Mouse (Mus musculus): ENCODE measurements around the gene Mast3.

The Mast3 gene

GRCm38 (mm10) chr8:70775851-70776495 lies 28.9 kb downstream of the Mast3 start:
- no peak for DNase-seq (ENCODE audit: low spot score)

DNA sequence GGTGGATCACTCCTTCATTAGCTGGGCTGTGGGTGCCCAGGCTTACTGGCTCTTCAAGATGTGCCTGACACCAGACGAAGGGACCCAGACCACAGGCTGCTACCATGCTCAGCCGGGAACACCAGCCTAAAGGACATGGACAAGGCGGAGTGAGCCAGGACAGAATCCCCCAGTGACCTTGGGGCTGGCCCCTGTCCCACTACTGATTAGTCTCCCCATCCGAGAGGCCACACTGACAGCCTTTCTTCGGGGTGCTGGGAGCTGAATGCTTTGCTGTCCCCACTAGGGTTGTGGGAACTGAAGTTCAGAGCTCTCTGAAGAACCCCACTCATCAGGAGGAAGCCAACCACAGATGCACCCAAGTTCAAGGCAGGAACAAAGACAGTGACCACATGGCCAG lies 29.6 kb downstream of the Mast3 start:
- DNase-seq (ENCODE audit: low spot score): no peak

DNA sequence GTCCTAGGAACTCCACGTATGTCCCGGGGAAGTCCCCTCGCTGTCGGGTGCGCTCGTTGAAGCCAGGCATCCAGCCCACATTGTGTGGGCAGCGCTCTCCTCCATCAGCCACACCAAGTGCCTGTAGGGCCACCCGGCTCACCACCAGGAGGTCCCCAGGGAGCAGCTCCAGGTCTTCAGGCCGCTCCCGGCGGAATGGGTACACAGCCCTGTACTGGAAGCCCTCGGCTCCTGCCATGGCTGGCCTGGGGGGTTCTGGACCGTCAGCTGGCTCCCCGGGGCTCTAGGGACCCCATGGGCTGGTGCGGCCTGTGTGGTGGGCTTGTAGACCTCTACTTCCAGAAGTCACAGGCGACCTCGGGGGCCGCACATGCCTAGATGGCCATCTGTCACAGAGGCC lies 30.1 kb downstream of the Mast3 start:
- no peak for DNase-seq (ENCODE audit: low spot score)

DNA sequence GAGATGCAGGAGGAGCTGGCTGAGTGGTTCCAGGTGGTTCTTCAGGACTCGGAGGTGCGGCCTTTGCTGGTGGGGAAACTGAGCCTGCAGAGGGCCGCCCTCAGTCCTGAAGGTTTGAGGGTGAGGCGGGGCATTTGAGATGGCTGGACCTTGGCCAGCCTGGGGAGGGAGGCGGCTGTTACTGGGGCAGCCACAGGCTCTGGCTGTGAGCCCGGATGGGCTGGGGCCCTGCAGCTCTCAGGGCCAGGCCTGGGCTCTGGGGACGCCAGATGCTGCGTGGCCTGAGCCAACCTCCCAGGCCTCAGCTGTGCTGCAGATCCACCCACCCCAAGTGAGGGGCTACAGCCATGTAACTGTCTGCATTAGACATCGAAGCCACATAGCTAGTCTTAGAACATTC lies 31.0 kb downstream of the Mast3 start:
- DNase-seq (ENCODE audit: low spot score): no peak

DNA sequence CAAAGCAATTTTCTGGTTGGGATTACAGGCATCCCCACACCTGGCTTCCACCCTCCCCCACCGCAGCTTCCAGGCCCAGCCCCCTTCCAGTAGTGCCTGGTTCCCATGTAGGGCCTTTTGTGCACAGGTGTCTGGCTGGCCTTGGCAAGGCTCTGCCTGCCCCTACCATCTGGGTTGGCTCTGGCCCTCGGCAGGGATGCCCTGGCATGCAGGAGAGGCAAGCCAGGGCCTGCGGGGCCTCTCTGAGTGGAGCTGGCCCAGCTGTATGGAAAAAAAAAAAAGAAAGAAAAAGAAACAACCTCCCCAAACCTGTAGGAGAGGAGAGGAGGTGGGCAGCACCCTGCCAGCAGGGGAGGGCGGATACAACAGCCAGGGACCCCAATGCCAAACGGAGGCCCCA lies 31.4 kb downstream of the Mast3 start:
- DNase-seq (ENCODE audit: low spot score): no peak

- no peak for DNase-seq (ENCODE audit: low spot score)
Measured at GRCm38 (mm10) chr8:70772890-70773289, 32.0 kb downstream of the Mast3 start.

DNA sequence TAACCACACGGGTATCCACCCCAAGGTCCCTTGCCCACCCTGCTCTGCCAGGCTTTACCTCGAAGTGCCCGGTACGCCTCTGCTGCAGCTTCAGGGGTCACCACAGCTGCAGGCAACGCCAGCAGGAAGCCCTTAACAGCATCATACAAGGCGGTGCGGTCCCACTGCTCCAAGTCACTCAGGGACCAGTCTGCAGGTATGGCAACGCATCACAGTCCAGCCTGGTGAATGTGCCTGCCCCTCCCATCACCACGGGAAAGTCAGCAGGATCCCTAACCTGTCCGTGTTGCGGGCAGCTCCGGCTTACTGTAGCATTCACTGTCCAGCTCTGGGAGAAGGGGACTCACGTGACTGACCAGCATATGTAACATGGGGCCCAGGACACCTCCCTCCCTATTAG lies 32.8 kb downstream of the Mast3 start:
- DNase-seq (ENCODE audit: low spot score): no peak

- DNase-seq (ENCODE audit: low spot score): no peak
Measured at GRCm38 (mm10) chr8:70771217-70771616, 33.6 kb downstream of the Mast3 start.

DNA sequence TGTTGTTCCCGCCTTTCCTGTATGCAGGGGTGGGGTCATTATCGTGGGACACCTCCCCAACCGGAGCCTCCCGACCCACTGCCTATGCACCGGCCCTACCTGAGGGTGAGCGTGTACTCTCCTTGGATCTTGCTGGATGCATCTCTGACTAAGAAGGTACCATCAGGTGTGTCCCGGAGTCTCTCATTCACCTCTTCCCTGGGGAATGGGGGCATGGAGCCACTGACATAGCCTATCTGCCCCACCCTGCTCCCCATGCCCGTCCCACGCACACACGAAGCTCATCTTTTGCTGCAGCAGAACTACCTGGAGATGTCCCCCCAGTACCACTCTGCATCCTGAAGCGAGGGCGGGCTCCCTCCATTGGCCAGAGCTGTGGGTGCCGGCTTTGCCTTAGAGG lies 34.1 kb downstream of the Mast3 start:
- no peak for DNase-seq (ENCODE audit: low spot score)

DNA sequence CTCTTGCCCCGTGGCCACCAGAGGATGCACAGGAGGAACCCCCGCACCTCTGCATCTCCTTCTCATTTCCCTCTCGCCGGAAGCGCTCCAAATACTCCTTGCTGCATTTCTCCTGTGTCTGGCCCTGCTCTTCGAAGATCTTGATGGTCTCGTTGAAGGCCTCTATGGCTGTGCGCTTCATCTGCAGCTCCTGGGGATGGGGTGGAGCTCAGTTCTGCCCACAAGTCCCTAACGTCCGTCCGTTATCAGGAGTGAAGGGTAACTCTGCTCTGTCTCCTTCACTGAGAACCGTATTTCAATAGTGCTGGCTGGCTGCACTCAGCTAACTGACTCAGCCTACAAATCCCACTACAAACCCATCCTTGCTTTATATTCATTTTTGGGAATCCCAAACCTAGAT lies 35.0 kb downstream of the Mast3 start:
- DNase-seq (ENCODE audit: low spot score): no peak

GRCm38 (mm10) chr8:70769359-70769758 lies 35.5 kb downstream of the Mast3 start:
- DNase-seq (ENCODE audit: low spot score): peak; percentile 93

DNA sequence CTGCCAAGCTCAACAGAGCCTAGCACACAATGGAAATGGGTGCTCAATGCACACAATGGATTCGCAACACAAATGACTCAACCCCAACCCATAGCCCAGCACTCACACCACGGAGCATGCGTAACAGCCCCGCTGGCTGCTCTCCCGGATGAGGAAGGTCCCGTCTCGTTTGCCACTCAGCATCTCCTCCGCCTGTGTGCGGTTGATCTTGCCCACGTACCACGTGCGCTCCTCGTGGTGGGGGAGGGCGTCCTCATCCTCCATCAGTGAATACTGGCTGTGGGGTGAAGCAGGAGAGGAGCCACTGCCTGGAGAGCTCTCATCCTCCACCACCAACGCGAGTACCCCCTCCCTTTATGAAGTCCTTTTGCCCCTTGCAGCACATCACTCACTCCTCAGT lies 35.9 kb downstream of the Mast3 start:
- no peak for DNase-seq (ENCODE audit: low spot score)

DNA sequence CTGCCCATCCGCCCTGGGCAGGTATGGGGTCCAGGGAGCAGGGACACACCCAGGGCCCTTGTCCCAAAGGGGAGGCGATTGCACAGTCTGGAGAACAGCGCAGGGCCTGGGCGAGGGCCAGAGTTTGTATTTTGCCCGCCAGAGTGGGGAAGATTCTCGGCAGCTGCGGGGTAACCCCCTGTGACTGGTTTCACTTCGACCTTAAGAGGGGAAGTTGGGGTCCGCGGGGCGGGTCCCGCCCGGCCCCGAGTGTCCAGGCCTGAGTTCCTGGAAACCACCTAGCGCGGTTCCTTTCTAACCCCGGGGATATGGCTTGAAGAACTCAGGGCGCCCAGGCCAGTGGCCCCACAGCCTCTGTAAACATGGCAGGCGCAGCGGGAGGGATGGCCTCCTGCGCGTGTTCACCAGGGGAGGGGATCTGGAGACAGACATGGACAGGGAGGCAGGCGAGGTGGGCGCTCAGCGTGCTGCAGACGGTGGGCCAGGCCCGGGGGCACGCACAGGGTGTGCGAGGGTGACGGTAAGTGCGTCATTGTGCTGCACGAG lies 36.5 kb downstream of the Mast3 start:
- DNase-seq (ENCODE audit: low spot score): no peak

DNA sequence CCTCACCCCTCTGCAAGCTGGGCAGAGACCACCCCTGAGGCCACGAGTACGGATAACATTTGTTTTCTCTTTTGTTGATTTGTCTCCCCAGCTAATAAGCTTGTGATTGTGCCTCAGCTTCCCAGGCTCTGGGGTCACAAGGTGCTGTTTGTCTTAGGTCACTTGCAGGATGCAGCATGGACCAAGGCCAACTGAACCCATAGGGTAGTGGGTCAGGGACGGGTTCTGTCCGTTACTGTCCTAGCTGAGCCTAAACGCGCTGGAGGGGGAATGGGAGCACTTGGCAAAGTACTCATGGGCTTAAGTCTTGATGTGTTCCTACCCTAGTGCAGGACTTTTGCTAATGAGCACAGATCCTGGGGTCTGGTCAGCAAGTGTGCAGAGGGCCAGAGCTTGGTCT lies 37.4 kb downstream of the Mast3 start:
- DNase-seq (ENCODE audit: low spot score): no peak

GRCm38 (mm10) chr8:70766571-70767440 lies 38.0 kb downstream of the Mast3 start:
- DNase-seq (ENCODE audit: low spot score): no peak

DNA sequence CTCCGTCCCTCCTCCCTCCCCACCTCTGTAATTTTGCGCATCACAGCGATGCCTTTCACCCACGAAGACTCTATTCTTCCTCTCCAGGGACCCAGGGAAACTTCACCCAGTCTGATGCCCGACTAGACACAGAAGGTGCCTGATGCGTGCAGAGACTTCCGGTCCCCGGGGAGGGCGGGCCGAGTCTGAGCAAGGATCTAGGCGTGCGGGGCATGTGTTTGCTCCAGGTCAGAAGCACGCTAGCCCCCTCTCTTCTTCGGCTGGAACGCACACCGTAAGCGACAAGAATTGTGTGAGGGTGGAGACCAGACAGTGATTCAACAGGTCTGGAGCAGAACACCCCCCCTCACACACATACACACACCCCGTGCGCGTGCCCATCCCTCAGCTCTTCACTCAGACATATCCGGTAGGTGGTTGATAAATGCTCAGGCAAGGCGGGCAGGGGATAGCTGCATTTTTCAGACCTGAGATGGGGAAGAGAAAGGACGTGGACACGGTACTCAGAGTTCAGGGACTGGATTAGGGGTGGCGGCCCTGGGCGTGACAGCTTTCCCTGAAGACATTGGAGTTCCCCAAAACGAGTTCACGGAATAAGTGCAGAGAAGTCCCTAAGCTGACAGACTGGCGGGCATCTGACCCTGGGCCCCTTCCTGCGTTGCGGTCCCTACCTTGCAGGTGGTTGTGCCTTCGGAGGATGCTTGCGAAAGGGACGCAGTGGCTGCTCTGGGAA lies 38.9 kb downstream of the Mast3 start:
- DNase-seq (ENCODE audit: low spot score): no peak

DNA sequence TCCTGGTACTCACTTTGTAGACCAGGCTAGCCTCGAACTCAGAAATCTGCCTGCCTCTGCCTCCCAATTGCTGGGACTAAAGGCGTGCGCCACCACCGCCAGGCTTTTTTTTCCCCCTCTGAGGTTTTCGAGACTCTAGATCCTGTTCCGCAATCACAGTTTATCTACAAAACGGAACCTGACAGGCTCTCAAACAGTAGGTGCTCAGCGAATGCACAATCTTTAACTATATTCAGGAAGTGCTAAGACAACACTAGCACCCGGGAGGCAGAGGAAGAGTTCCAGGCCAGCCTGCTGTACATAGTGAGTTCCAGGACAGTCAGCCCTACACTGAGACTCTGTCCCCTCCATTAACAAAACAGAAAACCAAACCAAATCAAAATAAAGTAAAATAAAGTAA lies 39.5 kb downstream of the Mast3 start:
- DNase-seq (ENCODE audit: low spot score): no peak

- DNase-seq (ENCODE audit: low spot score): no peak
Measured at GRCm38 (mm10) chr8:70764676-70765075, 40.2 kb downstream of the Mast3 start.

- DNase-seq (ENCODE audit: low spot score): no peak
Measured at GRCm38 (mm10) chr8:70764026-70764425, 40.8 kb downstream of the Mast3 start.

- no peak for DNase-seq (ENCODE audit: low spot score)
Measured at GRCm38 (mm10) chr8:70763354-70763753, 41.5 kb downstream of the Mast3 start.

- DNase-seq (ENCODE audit: low spot score): no peak
Measured at GRCm38 (mm10) chr8:70762118-70762517, 42.7 kb downstream of the Mast3 start.

DNA sequence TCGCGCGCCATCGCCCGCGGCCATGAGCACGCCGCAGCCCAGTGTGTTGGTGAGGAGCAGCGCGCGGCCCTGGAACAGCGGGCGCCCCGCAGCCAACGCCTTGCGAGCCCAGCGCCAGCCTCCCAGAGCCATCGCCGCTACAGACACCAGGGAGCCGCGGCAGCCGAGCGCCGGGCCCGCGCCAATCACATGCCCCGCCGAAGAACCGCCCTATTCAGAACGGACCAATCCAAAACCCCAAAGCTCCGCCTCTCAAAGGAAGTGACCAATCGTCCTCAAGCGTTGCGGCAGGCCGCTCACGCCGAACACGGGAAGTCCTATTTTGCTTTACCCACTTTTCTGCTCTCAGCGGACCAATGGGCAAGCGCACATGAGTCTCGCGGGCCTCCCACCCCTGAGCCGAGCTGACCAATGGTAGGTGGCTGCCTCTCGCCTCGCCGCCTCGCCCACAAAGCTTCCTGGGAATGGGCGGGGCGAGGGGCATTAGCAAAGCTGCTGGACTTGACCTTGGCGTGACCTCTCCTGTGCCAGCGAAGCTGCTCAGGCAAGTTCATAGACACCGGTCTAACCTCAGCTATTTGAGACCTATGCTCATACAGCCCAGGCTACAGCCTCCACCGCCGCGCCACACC lies 44.0 kb downstream of the Mast3 start, which contains the start of gene Mpv17l2:
TSS of gene Mpv17l2 (minus strand) at position 172 of the 632 bp plus-strand sequence.
- DNase-seq (ENCODE audit: low spot score): peak; percentile 94

Measured in layer of hippocampus, adult 9-10 months (tissue).